Mouse (Mus musculus) heart, adult 2 months (tissue): ENCODE results near the gene Ubash3b.

Experiments used
- CTCF ChIP-seq: fragments of 200-600 bp; IDR thresholded peaks from 2 replicates; pipeline ENCODE4 v1.8.1; 2022; ENCODE audit warnings: antibody characterized with exemption, mild to moderate bottlenecking, moderate library complexity
- EP300 ChIP-seq: fragments of 200-500 bp; IDR thresholded peaks from 2 replicates; pipeline ENCODE4 v1.6.1; 2011; ENCODE audit warnings: low read depth, low read length, control low read depth; ENCODE audit not compliant: insufficient read depth
- POLR2A ChIP-seq: fragments of 200-500 bp; IDR thresholded peaks from 2 replicates; pipeline ENCODE4 v1.6.1; 2011; ENCODE audit warnings: mild to moderate bottlenecking, low read depth, low read length, control low read depth; ENCODE audit not compliant: insufficient read depth

DNA sequence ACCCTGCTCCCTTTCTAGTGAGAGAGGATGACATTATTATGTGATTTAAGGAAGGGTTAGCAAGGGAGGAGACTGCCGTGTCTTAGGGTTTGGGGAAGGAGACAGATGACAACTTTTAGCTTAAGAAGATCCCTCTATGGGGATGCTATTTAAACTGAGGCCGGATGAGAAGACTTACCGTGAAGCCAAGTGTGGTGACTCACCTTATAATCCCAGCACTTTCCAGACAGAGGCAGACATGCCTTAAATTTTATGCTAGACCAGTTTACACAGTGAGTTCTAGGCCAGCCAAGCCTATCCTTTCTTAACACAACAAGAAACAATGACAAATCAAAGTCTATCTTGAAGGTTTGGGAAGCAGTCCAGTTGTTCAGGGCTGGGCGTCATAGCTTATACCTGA, 26.4 kb upstream of the Ubash3b start:
- TF ChIP-seq POLR2A, result no peak
- TF ChIP-seq CTCF, result no peak
- TF ChIP-seq EP300, result no peak
